In genomic region chr3:55780120-55781070, GRCm38 (mm10) we compare ENCODE assay signal across 9 mouse cellular contexts. TPM values are rescaled to one million over a fixed set of nuclear protein-coding genes. Genes with fewer than 3 reads are reported as not detected.
DNase-seq lines count a peak whose midpoint lies in the region; ATAC-seq and TF ChIP-seq lines count a peak whose summit lies in the region.
"Had no signal": no experiment of that assay in that cellular context is flagged by ENCODE, and none has a peak within 500 bp of the region (broad histone marks: within the 10 kb centered on the region; RNA-seq: fewer than 3 reads in every experiment).

No protein-coding gene starts in this region.

- no peaks in the 10 kb centered on the region for H3K36me3 ChIP-seq in kidney, embryonic 16.5 days (ENCODE audit: insufficient read depth, low read length)
- no peaks in the 10 kb centered on the region for H3K36me3 ChIP-seq in kidney, adult 2 months (ENCODE audit: control insufficient read depth, insufficient read depth, low read length)
- H3K36me3 ChIP-seq in forebrain, embryonic 11.5 days (ENCODE audit: control insufficient read depth, insufficient read depth, low read length) = no peaks in the 10 kb centered on the region
- H3K36me3 ChIP-seq in hindbrain, embryonic 13.5 days = no peaks in the 10 kb centered on the region
- no peaks in the 10 kb centered on the region for H3K36me3 ChIP-seq in neural tube, embryonic 11.5 days (ENCODE audit: control insufficient read depth, insufficient read depth, low read length)

- TF ChIP-seq CTCF in kidney, adult 2 months (conservative IDR thresholded peaks at IDR 0.05; ENCODE audit: insufficient read depth, insufficient read length, low read depth, low read length) = no peak

- H3K27me3 ChIP-seq in kidney, embryonic 16.5 days (ENCODE audit: insufficient read depth, low read length) = peaks cover 63% of the 10 kb centered on the region
- H3K27me3 ChIP-seq in kidney, adult 2 months (replicated peaks; ENCODE audit: control insufficient read depth, insufficient read depth, low read length) = no peaks in the 10 kb centered on the region
- peaks cover 60% of the 10 kb centered on the region for H3K27me3 ChIP-seq in forebrain, embryonic 11.5 days (ENCODE audit: control insufficient read depth, insufficient read depth, low read length)
- peaks cover 17% of the 10 kb centered on the region; the same call in 1 of the 2 replicates for H3K27me3 ChIP-seq in hindbrain, embryonic 13.5 days
- peaks cover 45% of the 10 kb centered on the region for H3K27me3 ChIP-seq in neural tube, embryonic 11.5 days (ENCODE audit: control insufficient read depth, insufficient read depth, low read length)
- H3K27me3 ChIP-seq: Patski had no signal

- peak overlapping the region; percentile 29 for H3K4me3 ChIP-seq in kidney, embryonic 16.5 days (ENCODE audit: low read length)
- no peak overlapping the region for H3K4me3 ChIP-seq in kidney, adult 2 months (ENCODE audit: insufficient read depth, low read depth, low read length)
- H3K4me3 ChIP-seq in forebrain, embryonic 11.5 days (ENCODE audit: low read depth, low read length) = peak overlapping the region; percentile 17; the same call in 1 of the 2 replicates
- peak overlapping the region; percentile 36 for H3K4me3 ChIP-seq in hindbrain, embryonic 13.5 days
- H3K4me3 ChIP-seq in neural tube, embryonic 11.5 days (ENCODE audit: low read depth, low read length) = peak overlapping the region; percentile 1; the same call in 1 of the 2 replicates

- peaks cover 30% of the 10 kb centered on the region for H3K4me1 ChIP-seq in kidney, embryonic 16.5 days (ENCODE audit: insufficient read depth, low read length)
- H3K4me1 ChIP-seq in kidney, adult 2 months (ENCODE audit: control insufficient read depth, insufficient read depth, low read length) = no peaks in the 10 kb centered on the region
- H3K4me1 ChIP-seq in forebrain, embryonic 11.5 days (replicated peaks; ENCODE audit: control insufficient read depth, insufficient read depth, low read length) = peaks cover 25% of the 10 kb centered on the region
- H3K4me1 ChIP-seq in hindbrain, embryonic 13.5 days (replicated peaks) = peaks cover 61% of the 10 kb centered on the region
- peaks cover 24% of the 10 kb centered on the region for H3K4me1 ChIP-seq in neural tube, embryonic 11.5 days (ENCODE audit: control insufficient read depth, insufficient read depth, low read length)

- no peaks in the 10 kb centered on the region for H3K9me3 ChIP-seq in kidney, embryonic 16.5 days (ENCODE audit: low read length)
- H3K9me3 ChIP-seq in forebrain, embryonic 11.5 days (ENCODE audit: control insufficient read depth, low read length) = no peaks in the 10 kb centered on the region
- H3K9me3 ChIP-seq in hindbrain, embryonic 13.5 days = no peaks in the 10 kb centered on the region
- no peaks in the 10 kb centered on the region for H3K9me3 ChIP-seq in neural tube, embryonic 11.5 days (ENCODE audit: control insufficient read depth, low read length)

- no peak for DNase-seq in kidney, adult 2 months
- DNase-seq in adrenal gland, postnatal 36 days = peak; percentile 7 to 9
- peak; percentile 75 for DNase-seq in forebrain, embryonic 11.5 days (ENCODE audit: low spot score)
- DNase-seq in neural tube, embryonic 11.5 days (ENCODE audit: low spot score) = peak; percentile 71
- DNase-seq in left cerebral cortex, adult 9 months (ENCODE audit: low spot score in 2 of 2) = no peak

- peak; percentile 70; the same call in 1 of the 2 replicates for ATAC-seq in kidney, embryonic 16.5 days (ENCODE audit: low FRiP score, low TSS enrichment)
- peak; percentile 55 for ATAC-seq in forebrain, embryonic 11.5 days (replicated peaks; ENCODE audit: low FRiP score)
- peak; percentile 53 for ATAC-seq in hindbrain, embryonic 13.5 days (ENCODE audit: low FRiP score)
- peak; percentile 56 for ATAC-seq in neural tube, embryonic 11.5 days (ENCODE audit: insufficient read depth, low FRiP score, low TSS enrichment)
- ATAC-seq in megakaryocyte-erythroid progenitor cell, adult 5-6 weeks (replicated peaks; ENCODE audit: low FRiP score, low TSS enrichment, poor library complexity, severe bottlenecking) = no peak; the same call in 1 of the 2 replicates
- ATAC-seq: Patski had no signal

- H3K27ac ChIP-seq in kidney, embryonic 16.5 days (ENCODE audit: low read length) = no peak overlapping the region
- no peak overlapping the region for H3K27ac ChIP-seq in kidney, adult 2 months (ENCODE audit: insufficient read depth, low read depth, low read length)
- peak overlapping the region; percentile 25; the same call in 1 of the 2 replicates for H3K27ac ChIP-seq in forebrain, embryonic 11.5 days (ENCODE audit: low read depth, low read length)
- H3K27ac ChIP-seq in hindbrain, embryonic 13.5 days = peak overlapping the region; percentile 98
- H3K27ac ChIP-seq in neural tube, embryonic 11.5 days (ENCODE audit: low read depth, low read length) = peak overlapping the region; percentile 72

- no peak for TF ChIP-seq POLR2A in kidney, adult 2 months (IDR thresholded peaks at IDR 0.05; ENCODE audit: low read depth, low read length)

- H3K9ac ChIP-seq in kidney, embryonic 16.5 days (replicated peaks; ENCODE audit: low read length) = no peak overlapping the region
- no peak overlapping the region; the same call in 1 of the 2 replicates for H3K9ac ChIP-seq in forebrain, embryonic 11.5 days (ENCODE audit: low read length)
- peak overlapping the region; percentile 80 for H3K9ac ChIP-seq in hindbrain, embryonic 13.5 days
- peak overlapping the region; percentile 12; the same call in 1 of the 2 replicates for H3K9ac ChIP-seq in neural tube, embryonic 11.5 days (ENCODE audit: low read length)

- WGBS in kidney, embryonic 16.5 days = 6% methylated on average over 53 of the region's 53 CpGs
- 48% methylated on average over 53 of the region's 53 CpGs for WGBS in kidney, adult 2 months
- WGBS in forebrain, embryonic 11.5 days = under 1% methylated on average over 52 of the region's 53 CpGs
- WGBS in hindbrain, embryonic 13.5 days = 2% methylated on average over 53 of the region's 53 CpGs
- 0% methylated on average over 53 of the region's 53 CpGs for WGBS in neural tube, embryonic 11.5 days

- peak overlapping the region; percentile 42 for H3K4me2 ChIP-seq in kidney, embryonic 16.5 days (replicated peaks; ENCODE audit: low read depth, low read length)
- peak overlapping the region; percentile 49 for H3K4me2 ChIP-seq in forebrain, embryonic 11.5 days (ENCODE audit: low read depth, low read length, severe bottlenecking)
- H3K4me2 ChIP-seq in hindbrain, embryonic 13.5 days = peak overlapping the region; percentile 69
- peak overlapping the region; percentile 32 for H3K4me2 ChIP-seq in neural tube, embryonic 11.5 days (ENCODE audit: low read depth)

RNA-seq across cellular contexts. Expression of gene Mab21l1, which starts 1.9 kb away (rescaled TPM):
- polyA plus RNA-seq in kidney, embryonic 16.5 days (2015; fragmentation: Nextera tagmentation; extraction: Ambion mirVana) = 0.37 TPM in 2 replicates
- 0.05 and 0.08 TPM in 2 replicates for polyA plus RNA-seq in kidney, adult 2 months (2012; rRNA removed)
- 1 to 10 TPM; 1.1 TPM for total RNA-seq in adrenal gland, postnatal 36 days (2021)
- 16.6 and 20.5 TPM in 2 replicates for polyA plus RNA-seq in forebrain, embryonic 11.5 days (2014; fragmentation: Nextera tagmentation; extraction: Ambion mirVana)
- polyA plus RNA-seq in hindbrain, embryonic 13.5 days (2015; fragmentation: Nextera tagmentation; extraction: Ambion mirVana) = 167 and 174 TPM in 2 replicates
- polyA plus RNA-seq in neural tube, embryonic 11.5 days (2014; fragmentation: Nextera tagmentation; extraction: Ambion mirVana) = 20.0 and 21.3 TPM in 2 replicates
- total RNA-seq in megakaryocyte-erythroid progenitor cell, adult 5-6 weeks (2014; fragmentation: Nextera tagmentation) = not detected in 2 replicates
- not detected in 2 replicates for total RNA-seq in megakaryocyte-erythroid progenitor cell, adult 5-6 weeks (2017)

Comparison
In these comparisons a context has a peak if more than half of its experiments do, and no peak if none do; other contexts are left out.
1. H3K27ac ChIP-seq: peak in forebrain, embryonic 11.5 days (single experiment), hindbrain, embryonic 13.5 days (single experiment) and neural tube, embryonic 11.5 days (single experiment); none in kidney, embryonic 16.5 days (single experiment) and kidney, adult 2 months (single experiment).
2. H3K9ac ChIP-seq: peak in hindbrain, embryonic 13.5 days (single experiment) and neural tube, embryonic 11.5 days (single experiment); none in kidney, embryonic 16.5 days (single experiment) and forebrain, embryonic 11.5 days (single experiment).
3. DNase-seq: peak in adrenal gland, postnatal 36 days (2 of 2), forebrain, embryonic 11.5 days (single experiment) and neural tube, embryonic 11.5 days (single experiment); none in kidney, adult 2 months (single experiment) and left cerebral cortex, adult 9 months (0 of 2).
4. RNA of gene Mab21l1, which starts 1.9 kb away (polyA plus RNA-seq): 167 to 174 TPM in hindbrain, embryonic 13.5 days, 20.0 to 21.3 TPM in neural tube, embryonic 11.5 days and 16.6 to 20.5 TPM in forebrain, embryonic 11.5 days; 0.37 TPM in kidney, embryonic 16.5 days and 0.05 to 0.08 TPM in kidney, adult 2 months; every median in the first group is over 10 times any median in the second.
5. Peak in every context shown above with its lines, with median percentiles within 50 percentile points of each other: H3K4me2 ChIP-seq.